Comparison of ENCODE assay signal across 8 mouse cellular contexts in the genomic region with DNA sequence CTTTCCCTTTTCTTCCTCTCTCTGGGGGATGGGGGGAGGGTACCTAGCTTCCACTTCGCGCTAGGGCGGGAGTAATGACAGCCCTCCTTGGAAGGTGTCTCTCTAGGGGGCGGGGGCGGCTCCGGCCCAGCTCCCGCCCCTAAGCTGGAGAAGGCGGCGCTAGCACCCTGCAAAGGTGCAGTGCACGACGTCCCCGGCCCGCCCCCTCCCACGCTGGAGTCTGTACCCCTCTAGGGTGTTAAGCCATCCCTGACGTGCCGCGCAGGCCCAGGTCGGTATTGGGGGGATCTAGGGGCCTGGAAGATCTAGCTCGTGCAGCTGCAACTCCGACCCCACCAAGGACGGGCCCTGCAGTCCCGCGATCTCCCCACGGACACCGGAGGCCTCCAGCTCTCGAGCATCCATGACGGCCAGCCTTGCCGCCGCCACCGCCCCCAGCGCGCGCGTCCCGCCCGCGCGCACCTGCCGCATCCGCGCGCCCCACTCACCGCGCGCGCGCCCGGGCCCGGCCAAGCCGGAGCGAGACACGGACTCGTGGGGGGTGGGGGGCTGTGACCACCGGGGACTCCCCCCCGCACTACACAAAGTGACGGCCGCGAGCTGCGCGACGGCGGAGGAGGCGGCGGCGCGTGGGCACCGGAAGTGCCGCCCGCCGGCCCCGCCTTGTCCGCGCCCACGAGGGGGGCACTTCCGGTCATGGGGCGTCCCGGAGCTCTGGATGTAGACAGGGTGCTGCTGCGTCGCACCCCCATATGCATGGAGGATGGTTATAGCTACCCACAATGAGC. TPM values are rescaled to one million over a fixed set of nuclear protein-coding genes. Genes with fewer than 3 reads are reported as not detected.
DNase-seq lines count a peak whose midpoint lies in the region; ATAC-seq and TF ChIP-seq lines count a peak whose summit lies in the region.

A gene (minus strand): TSS at position 660 of the 788 bp plus-strand sequence.

- H3K4me2 ChIP-seq in forebrain, embryonic 16.5 days (ENCODE audit: low read length) = peak within 1 kb of the TSS; percentile 84
- H3K4me2 ChIP-seq in neural tube, embryonic 15.5 days = peak within 1 kb of the TSS; percentile 89

- peak within 1 kb of the TSS; percentile 82 for H3K4me3 ChIP-seq in E14TG2a.4 (replicated peaks; ENCODE audit: low read length)
- H3K4me3 ChIP-seq in forebrain, embryonic 16.5 days (replicated peaks; ENCODE audit: low read length) = peak within 1 kb of the TSS; percentile 89
- peak within 1 kb of the TSS; percentile 68 for H3K4me3 ChIP-seq in neural tube, embryonic 15.5 days (replicated peaks)

- peak; percentile 72 for ATAC-seq in cerebellum, adult (ENCODE audit: insufficient number of reproducible peaks, low FRiP score, low TSS enrichment)
- ATAC-seq in forebrain, embryonic 16.5 days = peak; percentile 87
- peak; percentile 89 for ATAC-seq in neural tube, embryonic 15.5 days (ENCODE audit: low FRiP score)

- intact Hi-C loops in heart, postnatal 14 days (cut with DNase I) = loop anchor here (1.0 kb wide), 1 partner anchor 34 kb away; a partner anchor contains a TSS

- peaks cover 23% of the 10 kb centered on the region for H3K4me1 ChIP-seq in E14TG2a.4 (replicated peaks; ENCODE audit: low read depth, low read length)
- H3K4me1 ChIP-seq in forebrain, embryonic 16.5 days (replicated peaks; ENCODE audit: control insufficient read depth, insufficient read depth, low read length) = peaks cover 30% of the 10 kb centered on the region
- H3K4me1 ChIP-seq in neural tube, embryonic 15.5 days = peaks cover 43% of the 10 kb centered on the region

- no peaks in the 10 kb centered on the region for H3K9me3 ChIP-seq in E14TG2a.4 (ENCODE audit: low read length)
- H3K9me3 ChIP-seq in forebrain, embryonic 16.5 days (ENCODE audit: control insufficient read depth, low read length) = no peaks in the 10 kb centered on the region
- no peaks in the 10 kb centered on the region for H3K9me3 ChIP-seq in neural tube, embryonic 15.5 days (replicated peaks)

- H3K9ac ChIP-seq in forebrain, embryonic 16.5 days (replicated peaks; ENCODE audit: low read depth, low read length) = peak within 1 kb of the TSS; percentile 98
- H3K9ac ChIP-seq in neural tube, embryonic 15.5 days (replicated peaks) = peak within 1 kb of the TSS; percentile 89

- H3K36me3 ChIP-seq in E14TG2a.4 (ENCODE audit: insufficient read depth, low read length) = no peaks in the 10 kb centered on the region
- H3K36me3 ChIP-seq in forebrain, embryonic 16.5 days (ENCODE audit: control insufficient read depth, insufficient read depth) = no peaks in the 10 kb centered on the region
- 0 out of 2 replicates have a peak, but pooled peaks cover 2% of the 10 kb centered on the region for H3K36me3 ChIP-seq in neural tube, embryonic 15.5 days

- H3K27ac ChIP-seq in forebrain, embryonic 16.5 days (ENCODE audit: low read length) = peak within 1 kb of the TSS; percentile 77
- peak within 1 kb of the TSS; percentile 85 for H3K27ac ChIP-seq in neural tube, embryonic 15.5 days (replicated peaks)

- under 1% methylated on average over 61 of the region's 79 CpGs for WGBS in forebrain, embryonic 16.5 days
- WGBS in large intestine, adult 2 months = under 1% methylated on average over 79 of the region's 79 CpGs
- WGBS in neural tube, embryonic 15.5 days = 1% methylated on average over 68 of the region's 79 CpGs

- peaks cover 46% of the 10 kb centered on the region for H3K27me3 ChIP-seq in E14TG2a.4 (ENCODE audit: insufficient read depth, low read length)
- H3K27me3 ChIP-seq in forebrain, embryonic 16.5 days (replicated peaks; ENCODE audit: control insufficient read depth, insufficient read depth, low read length) = no peaks in the 10 kb centered on the region
- H3K27me3 ChIP-seq in neural tube, embryonic 15.5 days (replicated peaks) = no peaks in the 10 kb centered on the region

- peak; percentile 79 to 80 for DNase-seq in heart, postnatal 14 days
- peak; percentile 8 for DNase-seq in large intestine, adult 2 months (ENCODE audit: low read depth, low spot score)
- peak; percentile 56 to 69 for DNase-seq in lung, adult 18-20 months
- DNase-seq in testis, postnatal 10 days (ENCODE audit: low spot score) = peak; percentile 82

- TF ChIP-seq CTCF in E14TG2a.4 (conservative IDR thresholded peaks at IDR 0.05; ENCODE audit: low read length) = no peak

RNA-seq across cellular contexts. Expression of the gene that starts here (rescaled TPM):
- 8.9 and 9.5 TPM in 2 replicates for polyA plus RNA-seq in forebrain, embryonic 16.5 days (2015; fragmentation: Nextera tagmentation; extraction: Ambion mirVana)
- total RNA-seq in heart, postnatal 14 days (2021) = 1 to 10 TPM; 4.0 to 5.5 TPM
- 1.3 and 1.9 TPM in 2 replicates for polyA plus RNA-seq in large intestine, adult 2 months (2012; rRNA removed)
- 8.0 and 9.7 TPM in 2 replicates for polyA plus RNA-seq in neural tube, embryonic 15.5 days (2015; fragmentation: Nextera tagmentation; extraction: Ambion mirVana)

Comparison
In these comparisons a context has a peak if more than half of its experiments do, and no peak if none do; other contexts are left out.
1. Peak in every context shown above with its lines: DNase-seq, ATAC-seq, H3K4me3 ChIP-seq and H3K27ac ChIP-seq.
2. DNase-seq: peak in every context shown above with its lines; median percentile 82 in testis, postnatal 10 days; 80 in heart, postnatal 14 days; 62 in lung, adult 18-20 months; 8 in large intestine, adult 2 months.